Mouse (Mus musculus) left cerebral cortex, postnatal 25 days (tissue): Measurements from ENCODE around the gene Cdc20b. TPM values are rescaled to one million over a fixed set of nuclear protein-coding genes. Genes with fewer than 3 reads are reported as not detected.

Source experiments
- DNase-seq, 2 experiments: peaks; one replicate each; pipeline ENCODE4 v3.0.0; 2022; ENCODE audit warnings: low spot score in 2 of 2, mixed read lengths in 1 of 2
- intact Hi-C: fragments of 180-260 bp; cut with DNase I; formaldehyde crosslinking; loops from one replicate; pipeline ENCODE4 v1.15.1; 2025
- microRNA-seq, 2 experiments: library from miRNA; unstranded; fragments of <30 nt; microRNA quantifications; one replicate each; pipeline ENCODE4 v1.2.0; 2022
- total RNA-seq, 2 experiments: library from RNA; stranded (reverse); gene quantifications; 2 replicates each; pipeline ENCODE4 v1.2.3; 2021

Cdc20b gene
- total RNA-seq, 2 experiments from 2014 or later: not detected

DNA sequence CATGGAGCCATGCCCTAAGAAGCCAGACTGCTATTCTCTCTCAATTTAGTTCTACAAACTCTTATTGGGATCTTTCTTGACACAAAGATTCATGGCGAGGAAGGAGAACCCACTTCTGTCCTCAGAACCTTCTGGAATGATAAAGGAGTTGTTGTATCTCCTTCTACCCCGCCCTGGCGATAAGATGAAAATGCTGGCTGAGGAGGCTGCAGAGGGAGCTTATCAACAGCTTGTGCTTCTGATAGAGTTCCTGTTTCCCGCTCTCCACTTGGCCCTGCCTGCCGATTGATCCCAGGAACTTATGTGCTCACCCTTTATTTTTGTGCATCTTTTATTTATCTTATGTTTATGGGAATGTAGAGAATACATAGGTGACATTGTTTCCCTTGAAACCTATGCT lies 49.8 kb downstream of the Cdc20b start:
- no peak for DNase-seq
- intact Hi-C loops: no loop called here

DNA sequence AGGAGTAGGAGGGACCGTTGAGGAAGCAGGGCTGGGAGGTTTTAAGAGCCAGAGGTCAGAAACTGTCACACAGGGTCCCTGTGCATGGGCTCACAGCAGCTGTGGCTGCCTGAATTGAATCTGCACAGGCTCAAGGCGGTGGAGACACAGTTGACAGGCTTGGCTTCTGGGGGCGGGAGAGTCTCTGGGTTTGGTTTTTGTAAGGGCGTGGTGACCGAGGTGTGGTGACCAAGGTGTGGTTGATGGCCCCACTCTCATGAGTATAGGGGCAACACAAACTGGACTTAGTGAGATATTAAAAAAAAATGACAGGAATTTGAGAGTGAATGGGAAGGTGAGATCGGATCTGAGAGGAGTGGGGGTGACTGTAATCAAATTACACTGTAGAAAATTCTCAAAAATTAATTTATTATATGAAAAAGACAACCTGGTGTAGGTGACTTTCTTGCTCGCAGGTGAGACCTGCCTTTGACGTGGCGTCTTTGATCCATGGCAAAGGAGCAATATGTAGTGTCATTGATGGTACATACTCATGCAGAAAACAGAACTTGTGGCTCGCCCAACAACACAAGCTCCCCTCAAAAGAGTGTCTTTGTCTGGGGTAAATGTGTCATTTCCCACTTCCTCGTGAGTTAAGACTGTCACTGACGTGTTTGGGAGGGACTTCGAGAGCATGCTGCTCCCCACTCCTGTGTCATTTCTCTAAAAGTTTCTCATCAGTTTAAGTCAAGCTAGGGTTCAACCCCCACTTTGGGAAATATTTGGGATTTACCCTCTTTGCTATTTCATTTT lies 52.5 kb downstream of the Cdc20b start:
- intact Hi-C loops: no loop called here

DNA sequence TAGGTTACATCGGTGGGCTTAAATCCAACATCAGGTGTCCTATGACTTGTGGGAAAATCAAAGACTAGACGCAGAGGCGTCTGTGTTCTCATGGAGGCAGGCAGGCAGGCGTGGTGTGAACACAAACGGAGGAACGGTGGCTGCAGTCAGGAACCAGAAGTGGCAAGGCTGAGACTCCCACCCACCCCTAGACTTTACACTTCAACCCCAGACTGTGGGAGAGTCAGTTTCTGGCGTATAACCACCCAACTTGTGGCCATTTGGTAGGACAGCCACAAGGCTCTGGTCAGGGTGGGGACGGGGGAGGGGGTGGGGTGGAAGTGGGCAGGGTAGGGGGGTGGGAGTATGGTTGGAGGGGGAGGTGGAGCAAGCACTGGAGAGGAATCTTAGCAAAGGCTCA lies 55.6 kb downstream of the Cdc20b start:
- intact Hi-C loops: no loop called here
- no peak for DNase-seq

More for the DNA sequence above, 52.5 kb downstream of the Cdc20b start:
- no peak for DNase-seq

DNA sequence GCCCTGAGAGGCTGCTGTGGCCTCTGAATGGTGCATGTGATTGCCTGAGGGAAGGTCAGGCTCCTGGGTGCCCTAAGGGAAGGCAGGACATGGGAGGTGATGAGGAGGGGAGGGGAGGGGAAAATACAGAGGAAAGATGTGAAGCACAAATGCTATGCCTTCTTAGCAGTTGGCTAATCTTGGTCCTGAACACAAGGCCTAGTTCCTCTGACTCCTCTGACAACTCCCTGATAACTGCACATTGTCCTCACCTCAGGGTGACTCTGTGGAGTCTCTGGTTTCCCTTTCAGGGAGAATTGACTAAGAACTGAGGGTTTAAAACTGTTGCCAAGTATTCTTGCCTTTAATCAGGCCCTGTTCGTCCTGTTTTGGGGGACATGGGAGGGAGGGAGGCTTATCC lies 59.7 kb downstream of the Cdc20b start:
- intact Hi-C loops: no loop called here
- no peak for DNase-seq

DNA sequence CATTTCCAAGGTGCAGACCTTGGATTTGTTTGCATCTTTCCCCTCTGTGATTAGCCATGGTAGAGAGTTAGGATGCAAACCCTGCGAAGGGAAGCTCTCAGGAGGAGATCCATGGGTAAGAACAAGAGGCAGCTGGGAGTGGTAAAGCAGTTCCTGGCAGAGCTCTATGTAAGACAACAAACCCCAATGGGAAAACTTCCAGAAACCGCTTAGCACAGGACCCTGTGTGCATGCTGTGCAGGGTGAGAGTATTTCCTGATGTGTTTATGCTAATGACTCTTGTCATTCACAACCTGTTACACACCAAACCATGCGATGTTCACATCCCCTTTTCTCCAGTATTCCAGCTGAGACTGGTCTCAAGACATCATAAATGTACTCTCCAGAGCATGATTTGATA lies 62.1 kb downstream of the Cdc20b start:
- DNase-seq: no peak
- intact Hi-C loops: no loop called here

DNA sequence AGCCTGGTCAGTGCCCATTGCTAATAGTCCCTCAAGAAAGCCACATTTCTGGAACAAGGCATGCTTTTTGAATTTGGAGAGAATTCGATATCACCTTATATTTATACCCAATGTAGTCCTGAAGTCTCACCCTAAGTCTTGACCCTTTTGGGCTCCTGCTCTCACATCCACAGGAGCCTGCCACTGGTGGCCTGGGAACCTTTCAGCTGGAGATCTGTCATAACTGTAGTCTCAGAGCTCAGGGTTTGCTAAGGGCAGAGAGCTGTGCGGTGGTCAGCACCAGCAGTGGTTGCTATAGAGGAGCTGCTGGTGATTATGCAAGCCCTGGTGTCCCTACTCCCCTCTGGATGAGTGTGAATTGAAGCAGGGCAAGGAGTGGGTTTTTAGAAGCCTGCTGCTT lies 63.5 kb downstream of the Cdc20b start:
- intact Hi-C loops: no loop called here
- DNase-seq: no peak

DNA sequence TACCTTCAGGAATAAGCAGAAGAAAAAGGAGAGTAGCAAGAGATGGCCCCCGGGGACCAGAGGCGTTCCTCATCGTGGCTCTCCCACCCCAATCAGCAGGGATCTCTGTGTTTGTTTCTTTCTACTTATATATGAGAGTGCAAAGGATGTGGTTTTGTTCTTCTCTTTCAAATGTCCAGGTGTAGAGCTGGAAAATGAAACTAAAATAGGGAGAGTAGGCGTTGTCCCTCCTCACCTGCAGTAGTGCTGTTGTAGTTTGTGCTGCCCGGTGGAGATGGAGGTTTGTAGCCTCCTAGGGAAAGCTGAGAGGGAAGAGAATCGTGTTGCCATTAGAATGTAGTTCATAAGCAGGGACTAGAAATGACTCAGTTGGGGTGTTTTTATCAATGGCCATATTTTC lies 66.0 kb downstream of the Cdc20b start, which contains the start of gene Gzma:
Gzma (minus strand) TSS at position 103 of the 400 bp plus-strand sequence.
- no peak for DNase-seq
- intact Hi-C loops: loop anchor here (1.0 kb wide), 1 partner anchor 9 kb away; no protein-coding TSS in a partner anchor

DNA sequence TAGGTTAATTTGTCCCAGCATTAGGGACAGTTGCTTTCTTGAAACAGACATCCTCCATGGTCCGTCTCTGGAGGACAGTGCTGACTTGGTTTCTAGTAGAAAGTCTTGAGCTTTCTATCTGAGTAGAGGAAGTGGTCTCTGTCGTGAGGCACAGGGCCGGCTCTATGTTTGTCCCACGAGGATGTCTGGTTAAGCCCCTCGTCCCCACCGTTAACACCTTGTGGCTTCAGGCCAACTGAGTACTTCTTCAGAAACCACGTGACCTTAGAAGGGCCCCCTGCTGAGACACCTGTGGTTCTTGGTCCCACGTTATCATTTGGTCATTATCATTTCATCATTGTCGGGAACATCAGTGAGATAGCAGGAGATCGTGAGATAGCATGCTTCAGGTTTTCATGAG lies 66.9 kb downstream of the Cdc20b start:
- no peak for DNase-seq
- intact Hi-C loops: no loop called here

DNA sequence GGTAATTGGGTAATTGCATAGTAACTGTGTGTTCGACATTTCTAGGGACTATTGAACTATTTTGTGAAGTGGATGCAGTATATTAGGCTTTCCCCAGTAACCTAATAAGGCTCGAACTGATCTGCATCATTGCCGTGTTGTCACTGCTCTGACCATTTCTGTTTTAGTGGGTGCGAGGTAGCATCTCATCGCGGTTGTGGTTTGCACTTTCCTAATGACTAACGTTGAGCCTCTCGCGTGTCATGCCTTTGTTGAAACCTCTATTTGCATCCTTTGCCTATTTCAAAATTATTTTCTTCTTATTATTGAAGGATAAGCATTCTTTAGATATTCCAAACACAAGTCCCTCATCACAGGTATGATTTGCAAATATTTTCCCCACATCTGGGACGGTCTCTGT lies 69.8 kb downstream of the Cdc20b start:
- no peak for DNase-seq
- intact Hi-C loops: no loop called here

DNA sequence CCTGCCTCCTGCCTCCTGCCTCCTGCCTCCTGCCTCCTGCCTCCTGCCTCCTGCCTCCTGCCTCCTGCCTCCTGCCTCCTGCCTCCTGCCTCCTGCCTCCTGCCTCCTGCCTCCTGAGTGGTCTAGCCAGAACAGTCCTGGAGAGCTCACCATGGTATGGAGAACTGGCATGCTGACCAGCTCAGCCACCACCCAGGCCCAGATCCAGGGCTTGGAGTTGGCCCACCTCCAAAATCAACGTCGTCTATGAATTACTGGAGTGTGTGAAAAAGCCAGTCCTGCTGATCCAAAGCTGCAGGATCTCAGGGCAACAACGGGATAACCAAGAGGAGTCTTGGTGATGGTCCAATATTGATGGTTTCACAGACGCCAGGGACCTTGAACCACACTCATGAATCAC lies 84.1 kb downstream of the Cdc20b start:
- intact Hi-C loops: no loop called here
- no peak for DNase-seq

DNA sequence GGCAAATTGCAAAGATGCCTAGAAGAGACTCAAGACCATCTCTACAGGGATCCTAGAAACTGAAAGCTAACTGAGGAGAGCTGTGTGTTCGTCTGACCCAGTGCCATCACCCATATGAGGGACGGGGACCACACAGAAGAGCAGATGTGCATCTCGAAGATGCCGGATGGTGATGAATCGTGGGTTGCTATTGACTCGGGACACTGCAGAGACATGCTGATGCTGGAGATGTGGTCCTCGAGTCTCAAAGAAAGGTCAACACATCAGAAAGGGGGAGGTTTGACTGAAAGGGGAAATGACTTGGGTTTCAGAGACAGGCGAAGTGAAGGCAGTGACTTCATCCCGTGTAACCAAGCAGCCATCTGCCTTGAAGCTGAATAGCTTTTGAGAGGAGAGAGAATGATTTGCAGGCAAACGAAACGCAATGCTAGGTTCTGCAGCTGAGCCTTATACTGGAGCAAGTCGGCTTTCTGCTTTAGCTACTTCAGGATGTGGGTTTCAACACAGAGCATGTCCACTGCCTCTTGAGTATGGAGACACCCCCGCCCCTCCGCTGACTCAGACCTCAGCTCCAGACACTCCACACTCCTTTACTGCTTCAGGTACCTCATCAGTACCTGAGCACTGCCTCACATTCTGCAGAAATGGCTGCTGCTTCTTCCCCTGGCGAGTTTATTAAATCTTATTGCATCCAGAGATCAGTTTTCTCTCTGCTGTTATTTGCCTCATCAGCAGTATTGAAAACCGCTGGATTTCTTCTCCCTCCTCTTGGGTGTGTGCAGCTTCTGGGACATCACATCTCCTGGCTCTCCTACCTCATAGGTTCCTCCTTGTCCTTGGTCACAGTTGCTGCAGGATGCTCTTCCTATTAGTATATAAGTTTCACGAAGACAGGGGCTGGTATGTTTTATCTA lies 85.7 kb downstream of the Cdc20b start:
- intact Hi-C loops: no loop called here
- DNase-seq: no peak

DNA sequence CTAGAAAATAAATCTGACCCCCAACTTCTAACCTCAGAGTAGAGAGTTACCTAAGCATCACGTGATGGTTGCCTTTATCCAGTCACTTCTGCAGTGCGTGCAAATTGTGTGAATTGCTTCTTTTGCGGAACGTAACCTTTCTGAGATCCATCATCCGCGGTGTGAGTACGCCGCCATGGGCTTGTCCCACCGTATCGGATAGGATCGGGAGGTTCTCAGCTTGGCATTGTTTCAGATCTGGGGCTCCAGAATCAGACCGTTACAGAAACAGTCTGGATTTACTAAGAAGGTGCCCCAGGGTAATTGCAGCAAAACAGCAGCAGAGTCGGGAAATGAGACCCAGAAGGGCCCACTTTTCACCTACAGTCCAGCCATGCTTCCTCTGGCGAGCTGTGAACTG lies 86.4 kb downstream of the Cdc20b start:
- no peak for DNase-seq

DNA sequence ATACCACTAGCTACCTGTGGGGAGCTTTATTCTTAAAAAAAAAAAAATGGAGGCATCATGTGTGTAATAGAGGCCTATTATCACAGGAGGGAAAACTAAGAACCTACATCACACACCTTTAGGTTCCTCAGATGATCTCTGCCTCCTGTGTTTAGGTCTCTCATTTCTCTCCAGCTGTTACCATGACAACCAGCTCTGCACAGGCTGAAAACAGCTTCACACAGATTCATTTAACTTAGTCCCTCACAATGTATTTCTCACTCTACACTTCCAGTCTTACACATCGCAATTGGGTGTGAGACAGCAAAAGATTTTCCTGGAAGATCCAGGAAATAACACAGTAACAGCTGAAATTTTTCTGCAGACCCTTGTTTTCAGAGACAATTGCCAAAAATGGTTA lies 95.1 kb downstream of the Cdc20b start:
- DNase-seq: peak; percentile 9 to 57
- intact Hi-C loops: no loop called here

More for the DNA sequence above, 86.4 kb downstream of the Cdc20b start:
- intact Hi-C loops: no loop called here

DNA sequence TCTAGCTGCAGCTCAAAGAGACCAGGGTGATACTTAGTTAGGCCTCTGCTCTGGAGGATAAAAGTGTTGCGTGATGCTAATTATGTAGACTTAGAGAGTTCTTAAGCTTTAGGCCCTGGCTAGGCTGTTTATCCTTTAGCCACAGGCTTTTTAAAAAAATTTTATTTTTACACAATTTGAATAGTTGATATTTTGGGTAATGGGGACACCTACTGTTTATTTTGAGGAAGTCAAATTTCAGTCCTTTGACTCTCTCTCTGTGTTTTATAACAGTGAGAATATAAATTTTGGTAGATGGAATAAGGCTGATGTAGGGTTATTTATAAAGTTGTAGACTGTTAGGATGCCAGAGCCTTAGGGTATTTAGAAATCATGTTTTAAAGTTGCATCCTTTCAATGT lies 104.7 kb downstream of the Cdc20b start:
- no peak for DNase-seq
- intact Hi-C loops: loop anchor here (2.0 kb wide), 1 partner anchor 85 kb away; no protein-coding TSS in a partner anchor

Small RNA genes lying within 50 kb of the gene (microRNA-seq; reads per million reads assigned to microRNA genes)
- gene Mir449a (47.5 to 82.0 reads per million in 2 experiments), gene Mir449b (0 reads per million in 2 experiments), gene Mir449c (0 reads per million in 2 experiments)

Other genes with a start within 250 kb of the Cdc20b start
- gene Plpp1, start 234.3 kb upstream of the Cdc20b start, total RNA-seq: 10 to 100 TPM; 28.5 to 29.4 TPM
- gene Mtrex, start 107.7 kb upstream of the Cdc20b start, total RNA-seq: 10 to 100 TPM; 42.0 to 44.8 TPM
- 10 to 100 TPM; 20.1 to 21.7 TPM for gene Dhx29, start 107.7 kb upstream of the Cdc20b start, total RNA-seq
- gene Ccno, start 47.3 kb upstream of the Cdc20b start, total RNA-seq: 1 to 10 TPM; 1.6 to 1.9 TPM
- gene Mcidas, start 41.3 kb upstream of the Cdc20b start, total RNA-seq: under 1 TPM; 0.18 to 0.44 TPM
- 1 to 10 TPM; 9.6 to 9.8 TPM for gene Gpx8, start 11.3 kb downstream of the Cdc20b start, total RNA-seq
- not detected for gene Gzma, start 65.9 kb downstream of the Cdc20b start, total RNA-seq
- gene Esm1, start 174.5 kb downstream of the Cdc20b start, total RNA-seq: under 1 TPM in 1 of 2 experiments, not detected in 1; 0.41 TPM
- not detected for gene Gzmk, start 190.8 kb downstream of the Cdc20b start, total RNA-seq